Mouse (Mus musculus): ENCODE results near the gene Tyk2. TPM values are rescaled to one million over a fixed set of nuclear protein-coding genes. Genes with fewer than 3 reads are reported as not detected.
A peak's percentile ranks its signal among the peaks of the same experiment; 100 is the strongest.

Tyk2 gene
- total RNA-seq, 2 experiments from 2014 or later: 12.7 to 16.4 TPM

- peak; percentile 79 to 85 for DNase-seq (ENCODE audit: extremely low spot score in 1 of 2, low spot score in 1 of 2)
Measured at GRCm38 (mm10) chr9:21073044-21073840, 57.8 kb downstream of the Tyk2 start, which contains the start of the genes Gm49373 and Fdx1l. TSS of gene Gm49373 (minus strand) at chr9:21073096. TSS of gene Fdx1l (minus strand) at chr9:21073614.

GRCm38 (mm10) chr9:21072641-21073040 is 58.4 kb downstream of the Tyk2 start:
- no peak for DNase-seq (ENCODE audit: extremely low spot score in 1 of 2, low spot score in 1 of 2)

DNA sequence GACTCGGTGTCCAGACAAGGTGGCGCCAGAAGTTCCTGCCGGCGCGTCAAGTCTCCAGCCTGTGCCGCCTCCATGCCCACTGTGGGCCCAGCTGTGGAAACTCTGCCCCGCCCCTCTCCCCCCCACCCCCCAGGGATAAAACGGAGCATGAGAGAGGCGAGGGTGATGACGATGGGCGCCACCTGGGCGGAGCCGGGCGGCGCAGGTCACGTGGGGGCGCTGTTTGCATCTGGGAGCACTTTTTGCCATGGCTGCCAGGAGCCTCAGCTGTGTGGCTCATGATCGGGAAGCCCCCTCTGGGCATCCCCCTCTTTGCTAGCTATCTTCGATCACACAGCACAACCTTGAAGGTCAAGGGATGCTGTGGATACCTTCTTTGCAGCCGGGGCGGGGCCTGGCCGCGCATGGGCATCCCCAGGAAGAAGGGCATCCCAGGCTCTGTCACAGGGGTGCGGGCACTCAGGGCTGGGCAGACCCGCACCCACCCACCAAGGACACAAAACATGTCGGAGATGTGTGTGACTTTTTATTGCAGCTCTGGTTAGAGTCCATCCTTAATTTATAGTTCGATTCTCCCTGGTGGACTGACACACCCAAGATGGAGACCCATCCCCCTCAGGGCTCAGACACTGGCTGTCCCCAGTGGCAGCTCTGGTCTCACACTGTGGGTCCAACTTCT is 63.9 kb downstream of the Tyk2 start, which contains the start of gene Zglp1:
Gene Zglp1 (minus strand): TSS at position 88 of the 679 bp plus-strand sequence.
- no peak for DNase-seq (ENCODE audit: extremely low spot score in 1 of 2, low spot score in 1 of 2)

- DNase-seq (ENCODE audit: extremely low spot score in 1 of 2, low spot score in 1 of 2): no peak
Measured at GRCm38 (mm10) chr9:21062928-21063327, 68.1 kb downstream of the Tyk2 start.

Small RNAs within 50 kb of the gene (microRNA-seq; reads per million reads assigned to microRNA genes)
- gene Mir7082: 2.2 to 4.8 reads per million in 2 experiments

Other genes with a start within 250 kb of the Tyk2 start
- gene Ppan, start 243.1 kb downstream of the Tyk2 start, total RNA-seq (2021): 10 to 100 TPM; 23.5 to 25.5 TPM
- gene Eif3g, start 232.6 kb downstream of the Tyk2 start, total RNA-seq (2021): 100 to 1,000 TPM; 118 to 122 TPM
- 10 to 100 TPM; 34.6 to 36.3 TPM for gene Dnmt1, start 171.4 kb downstream of the Tyk2 start, total RNA-seq (2021)
- gene S1pr2, start 154.5 kb downstream of the Tyk2 start, total RNA-seq (2021): 1 to 10 TPM; 2.5 to 3.6 TPM
- gene Mrpl4, start 128.5 kb downstream of the Tyk2 start, total RNA-seq (2021): 10 to 100 TPM; 60.1 to 62.4 TPM
- gene Icam1, start 115.3 kb downstream of the Tyk2 start, total RNA-seq (2021): 1 to 10 TPM; 2.1 to 2.7 TPM
- gene Icam4, start 101.9 kb downstream of the Tyk2 start, total RNA-seq (2021): under 1 TPM; 0.84 to 0.87 TPM
- 100 to 1,000 TPM; 389 to 394 TPM for gene Icam5, start 99.2 kb downstream of the Tyk2 start, total RNA-seq (2021)
- gene Zglp1, start 64.2 kb downstream of the Tyk2 start, total RNA-seq (2021): under 1 TPM in 1 of 2 experiments, not detected in 1; 0.94 TPM
- 1 to 10 TPM; 1.1 to 1.3 TPM for gene Gm49373, start 58.1 kb downstream of the Tyk2 start, total RNA-seq (2021)
- gene Fdx1l, start 57.6 kb downstream of the Tyk2 start, total RNA-seq (2021): 10 to 100 TPM; 67.2 to 68.2 TPM
- gene Gm38431, start 39.2 kb downstream of the Tyk2 start, total RNA-seq (2021): 1 to 10 TPM; 2.4 to 2.7 TPM
- gene Raver1, start 39.2 kb downstream of the Tyk2 start, total RNA-seq (2021): 10 to 100 TPM; 28.4 to 34.7 TPM
- gene Cdc37, start 18.7 kb upstream of the Tyk2 start, total RNA-seq (2021): 100 to 1,000 TPM; 144 to 156 TPM
- 10 to 100 TPM; 74.0 to 85.1 TPM for gene Pde4a, start 34.5 kb upstream of the Tyk2 start, total RNA-seq (2021)
- gene Keap1, start 108.1 kb upstream of the Tyk2 start, total RNA-seq (2021): 10 to 100 TPM; 56.7 to 60.1 TPM
- gene S1pr5, start 117.2 kb upstream of the Tyk2 start, total RNA-seq (2021): 10 to 100 TPM; 13.1 to 14.5 TPM
- gene Atg4d, start 134.1 kb upstream of the Tyk2 start, total RNA-seq (2021): 10 to 100 TPM; 39.1 to 40.0 TPM
- gene Kri1, start 156.7 kb upstream of the Tyk2 start, total RNA-seq (2021): 10 to 100 TPM; 36.4 to 48.4 TPM
- gene Cdkn2d, start 160.2 kb upstream of the Tyk2 start, total RNA-seq (2021): 10 to 100 TPM; 53.6 to 61.7 TPM
- gene Ap1m2, start 181.1 kb upstream of the Tyk2 start, total RNA-seq (2021): under 1 TPM; 0.42 to 0.73 TPM
- 10 to 100 TPM; 50.8 to 54.6 TPM for gene Slc44a2, start 189.5 kb upstream of the Tyk2 start, total RNA-seq (2021)
- 10 to 100 TPM; 85.6 to 92.6 TPM for gene Ilf3, start 236.6 kb upstream of the Tyk2 start, total RNA-seq (2021)